Mouse (Mus musculus) kidney, embryonic 16.5 days (tissue): ENCODE results near the gene Tsga10. TPM values are rescaled to one million over a fixed set of nuclear protein-coding genes. Genes with fewer than 3 reads are reported as not detected.
"Not testable (repeated sequence)": the region's sequence is repeated elsewhere in the genome, so short reads cannot be mapped to it uniquely, and the experiment has no call there.

Experiments
- ATAC-seq: fragments of 200-750 bp; cut with Nextera tagmentation; 2 replicates; pipeline ENCODE4 v1.8.0; 2017; ENCODE audit warnings: moderate TSS enrichment; ENCODE audit not compliant: low FRiP score, low TSS enrichment
- H3K27ac ChIP-seq: fragments of 300-500 bp; sonication (generic); 2 replicates; pipeline ENCODE4 v1.5.1; 2014; ENCODE audit warnings: low read length
- H3K27me3 ChIP-seq: fragments of 300-500 bp; sonication (generic); 2 replicates; pipeline ENCODE4 v1.6.1; 2014; ENCODE audit warnings: low read length, control low read depth, mixed read lengths; ENCODE audit not compliant: insufficient read depth
- H3K36me3 ChIP-seq: fragments of 300-500 bp; sonication (generic); 2 replicates; pipeline ENCODE4 v1.6.1; 2014; ENCODE audit warnings: low read length, control low read depth, mixed read lengths; ENCODE audit not compliant: insufficient read depth
- H3K4me1 ChIP-seq: fragments of 300-500 bp; sonication (generic); 2 replicates; pipeline ENCODE4 v1.6.1; 2014; ENCODE audit warnings: low read length, control low read depth, mixed read lengths; ENCODE audit not compliant: insufficient read depth
- H3K4me2 ChIP-seq: fragments of 300-500 bp; sonication (generic); replicated peaks from 2 replicates; pipeline ENCODE4 v1.6.1; 2014; ENCODE audit warnings: low read depth, low read length
- H3K4me3 ChIP-seq: fragments of 300-500 bp; sonication (generic); 2 replicates; pipeline ENCODE4 v1.5.1; 2014; ENCODE audit warnings: mild to moderate bottlenecking, low read length
- H3K9ac ChIP-seq: fragments of 300-500 bp; sonication (generic); replicated peaks from 2 replicates; pipeline ENCODE4 v1.6.1; 2014; ENCODE audit warnings: low read length
- H3K9me3 ChIP-seq: fragments of 300-500 bp; sonication (generic); 2 replicates; pipeline ENCODE4 v1.6.1; 2016; ENCODE audit warnings: low read length, control low read depth
- WGBS: fragments of 180-500 bp; shearing (Covaris S2); extraction: QIAGEN DNeasy Blood & Tissue Kit; methylation state at CpG from one replicate; pipeline ENCODE4 v1.1.7; 2014; 5-methylcytosine and 5-hydroxymethylcytosine counted together
- polyA plus RNA-seq: library from polyadenylated mRNA; unstranded; fragments of >200 nt; fragmentation: Nextera tagmentation; extraction: Ambion mirVana; gene quantifications from 2 replicates; pipeline ENCODE4 v1.2.1, GENCODE M21; 2015

Tsga10 gene
- polyA plus RNA-seq, 1 experiment from 2014 or later: 6.9 TPM

DNA sequence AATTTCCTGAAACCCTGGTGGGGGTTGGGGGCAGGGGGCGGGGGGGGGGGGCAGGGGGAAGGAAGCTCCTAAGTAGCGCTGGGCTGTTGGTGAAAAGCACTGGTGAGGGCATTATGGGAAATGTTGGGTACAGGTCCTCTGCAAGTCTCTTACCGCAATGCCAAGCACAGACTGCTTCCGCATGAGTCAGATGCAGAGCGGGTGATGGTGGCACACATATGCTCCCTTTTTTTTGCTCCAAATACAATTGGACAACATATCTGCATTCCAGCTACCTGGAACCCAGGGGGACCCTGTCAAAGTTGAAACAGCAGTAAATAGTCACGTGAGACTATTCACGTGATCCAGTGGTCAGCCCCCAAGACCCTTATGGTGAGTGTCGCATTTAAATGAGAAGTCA is 139.0 kb downstream of the Tsga10 start:
- no peaks in the 10 kb centered on the region for H3K36me3 ChIP-seq
- 84% methylated on average over 8 of the region's 8 CpGs for WGBS
- no peaks in the 10 kb centered on the region for H3K4me1 ChIP-seq
- no peaks in the 10 kb centered on the region for H3K9me3 ChIP-seq
- H3K4me3 ChIP-seq: no peak overlapping the region
- no peak overlapping the region for H3K4me2 ChIP-seq
- H3K9ac ChIP-seq: no peak overlapping the region
- H3K27ac ChIP-seq: no peak overlapping the region
- H3K27me3 ChIP-seq: no peaks in the 10 kb centered on the region
- ATAC-seq: no peak

- ATAC-seq: no peak
- 81% methylated on average over 8 of the region's 8 CpGs for WGBS
These were observed 139.8 kb downstream of the Tsga10 start for GRCm38 (mm10) chr1:37726426-37726825.

GRCm38 (mm10) chr1:37725880-37726279 is 140.3 kb downstream of the Tsga10 start:
- H3K4me3 ChIP-seq: no peak overlapping the region
- H3K36me3 ChIP-seq: no peaks in the 10 kb centered on the region
- WGBS: 71% methylated on average over 12 of the region's 12 CpGs
- no peaks in the 10 kb centered on the region for H3K9me3 ChIP-seq
- no peak overlapping the region for H3K9ac ChIP-seq
- peaks cover 5% of the 10 kb centered on the region; the same call in 1 of the 2 replicates for H3K27me3 ChIP-seq
- no peak for ATAC-seq
- H3K4me1 ChIP-seq: no peaks in the 10 kb centered on the region
- H3K4me2 ChIP-seq: no peak overlapping the region
- H3K27ac ChIP-seq: no peak overlapping the region

More at GRCm38 (mm10) chr1:37726426-37726825, 139.8 kb downstream of the Tsga10 start:
- H3K27me3 ChIP-seq: peaks cover 3% of the 10 kb centered on the region; the same call in 1 of the 2 replicates
- H3K27ac ChIP-seq: no peak overlapping the region
- H3K9me3 ChIP-seq: no peaks in the 10 kb centered on the region
- H3K4me1 ChIP-seq: no peaks in the 10 kb centered on the region
- no peak overlapping the region for H3K4me3 ChIP-seq
- no peak overlapping the region for H3K9ac ChIP-seq
- no peak overlapping the region for H3K4me2 ChIP-seq
- no peaks in the 10 kb centered on the region for H3K36me3 ChIP-seq

- Histone ChIP-seq H3K4me3 (no peak overlapping the region), H3K9me3 (no peaks in the 10 kb centered on the region), H3K9ac (no peak overlapping the region), H3K36me3 (no peaks in the 10 kb centered on the region), H3K4me1 (peaks cover 10% of the 10 kb centered on the region; the same call in 1 of the 2 replicates), H3K4me2 (no peak overlapping the region), H3K27ac (no peak overlapping the region), H3K27me3 (peaks cover 18% of the 10 kb centered on the region; the same call in 1 of the 2 replicates)
- WGBS: 75% methylated on average over 5 of the region's 5 CpGs
- no peak for ATAC-seq
These were observed 145.1 kb downstream of the Tsga10 start for GRCm38 (mm10) chr1:37721092-37721491.

- ATAC-seq: peak; percentile 92
- Histone ChIP-seq H3K9me3 (no peaks in the 10 kb centered on the region), H3K4me1 (peaks cover 10% of the 10 kb centered on the region; the same call in 1 of the 2 replicates), H3K27ac (0 out of 2 replicates have a peak within 1 kb of the TSS, but pooled peaks have one; percentile 34), H3K9ac (peak within 1 kb of the TSS; percentile 68), H3K4me3 (peak within 1 kb of the TSS; percentile 62), H3K27me3 (peaks cover 18% of the 10 kb centered on the region; the same call in 1 of the 2 replicates), H3K4me2 (peak within 1 kb of the TSS; percentile 94), H3K36me3 (no peaks in the 10 kb centered on the region)
- 1% methylated on average over 45 of the region's 69 CpGs for WGBS
These were observed 146.2 kb downstream of the Tsga10 start, which contains the start of gene 2010300C02Rik for GRCm38 (mm10) chr1:37719761-37720640. 2010300C02Rik (minus strand) TSS chr1:37720085.

DNA sequence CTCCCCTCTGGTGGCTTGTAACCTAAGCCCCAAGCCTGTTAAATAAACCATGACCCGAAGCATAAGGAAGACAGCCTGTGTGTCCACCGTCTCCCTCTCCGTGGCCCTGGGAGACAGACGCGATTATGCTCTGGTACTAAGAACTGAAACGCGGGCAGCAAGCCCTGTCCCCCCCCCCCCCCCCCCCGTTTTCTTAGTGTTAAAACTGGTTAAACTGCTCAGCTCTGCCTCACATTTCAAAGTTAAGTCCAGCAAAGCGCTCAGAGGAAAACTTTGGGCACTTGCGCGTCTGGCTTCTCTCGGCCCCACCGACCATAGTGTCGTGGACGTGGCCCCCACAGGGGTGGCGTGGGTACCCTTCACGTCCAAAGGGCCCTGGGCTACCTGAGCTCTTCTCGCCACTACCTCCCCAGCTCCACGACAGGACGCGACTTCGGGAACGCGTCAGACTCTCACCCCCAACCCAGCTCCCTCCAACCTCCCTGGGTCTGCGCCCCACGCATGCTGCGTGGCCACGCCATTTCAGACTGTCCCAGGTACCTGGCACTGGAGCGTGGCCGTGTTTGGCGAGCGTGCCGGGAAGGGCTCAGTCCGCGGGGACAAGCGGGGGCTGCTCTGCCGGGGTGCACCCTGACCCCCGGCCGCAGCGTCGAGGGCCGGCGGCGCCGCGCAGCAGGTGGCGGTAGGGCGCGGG is 147.1 kb downstream of the Tsga10 start:
- peak; percentile 72 for ATAC-seq
- Histone ChIP-seq H3K27ac (0 out of 2 replicates have a peak overlapping the region, but pooled peaks have one; percentile 34), H3K4me2 (peak overlapping the region; percentile 94), H3K9ac (peak overlapping the region; percentile 68), H3K4me1 (peaks cover 10% of the 10 kb centered on the region; the same call in 1 of the 2 replicates), H3K4me3 (peak overlapping the region; percentile 62), H3K9me3 (no peaks in the 10 kb centered on the region), H3K36me3 (no peaks in the 10 kb centered on the region), H3K27me3 (peaks cover 18% of the 10 kb centered on the region; the same call in 1 of the 2 replicates)
- 2% methylated on average over 48 of the region's 49 CpGs for WGBS

GRCm38 (mm10) chr1:37718516-37718915 is 147.7 kb downstream of the Tsga10 start:
- no peak for ATAC-seq
- no peak overlapping the region for H3K27ac ChIP-seq

GRCm38 (mm10) chr1:37717415-37718195 is 148.6 kb downstream of the Tsga10 start:
- WGBS: 78% methylated on average over 14 of the region's 14 CpGs
- no peak overlapping the region for H3K4me3 ChIP-seq

More at GRCm38 (mm10) chr1:37718516-37718915, 147.7 kb downstream of the Tsga10 start:
- no peak overlapping the region for H3K9ac ChIP-seq
- no peak overlapping the region for H3K4me3 ChIP-seq
- H3K4me2 ChIP-seq: peak overlapping the region; percentile 94; the same call in 1 of the 2 replicates
- peaks cover 18% of the 10 kb centered on the region; the same call in 1 of the 2 replicates for H3K27me3 ChIP-seq
- peaks cover 10% of the 10 kb centered on the region; the same call in 1 of the 2 replicates for H3K4me1 ChIP-seq
- no peaks in the 10 kb centered on the region for H3K9me3 ChIP-seq
- WGBS: 48% methylated on average over 7 of the region's 7 CpGs
- no peaks in the 10 kb centered on the region for H3K36me3 ChIP-seq

GRCm38 (mm10) chr1:37712357-37712737 is 153.9 kb downstream of the Tsga10 start:
- not testable (repeated sequence) for H3K4me2 ChIP-seq, H3K9me3 ChIP-seq, H3K4me1 ChIP-seq, H3K27ac ChIP-seq, ATAC-seq, H3K36me3 ChIP-seq, H3K4me3 ChIP-seq, H3K27me3 ChIP-seq, H3K9ac ChIP-seq
- WGBS: 65% methylated on average over 4 of the region's 4 CpGs

More at GRCm38 (mm10) chr1:37717415-37718195, 148.6 kb downstream of the Tsga10 start:
- Histone ChIP-seq H3K9me3 (no peaks in the 10 kb centered on the region), H3K9ac (no peak overlapping the region), H3K36me3 (no peaks in the 10 kb centered on the region), H3K27ac (no peak overlapping the region), H3K27me3 (peaks cover 18% of the 10 kb centered on the region; the same call in 1 of the 2 replicates), H3K4me2 (no peak overlapping the region), H3K4me1 (peaks cover 10% of the 10 kb centered on the region; the same call in 1 of the 2 replicates)
- no peak for ATAC-seq
